Mouse (Mus musculus) neural tube, embryonic 11.5 days (tissue): ENCODE measurements at regions not wholly inside any gene's neighbourhood (a gene's known extent, or its start where the extent isn't known, plus 50 kb on each side); places are given as distances from the start of the nearest gene placed in this dataset.

Source experiments
- ATAC-seq: fragments of 200-750 bp; cut with Nextera tagmentation; 2 replicates; pipeline ENCODE4 v1.8.0; 2017; ENCODE audit warnings: moderate number of reproducible peaks, mild to moderate bottlenecking, moderate TSS enrichment, moderate library complexity; ENCODE audit not compliant: insufficient read depth, low FRiP score, low TSS enrichment
- DNase-seq: peaks from one replicate; pipeline ENCODE4 v3.0.0-alpha.2; 2015; ENCODE audit warnings: low spot score
- H3K27ac ChIP-seq: fragments of 300-500 bp; sonication (generic); 2 replicates; pipeline ENCODE4 v1.5.1; 2014; ENCODE audit warnings: low read depth, mild to moderate bottlenecking, low read length
- H3K27me3 ChIP-seq: fragments of 300-500 bp; sonication (generic); 2 replicates; pipeline ENCODE4 v1.6.1; 2014; ENCODE audit warnings: mild to moderate bottlenecking, low read length, mixed read lengths; ENCODE audit not compliant: control insufficient read depth, insufficient read depth
- H3K36me3 ChIP-seq: fragments of 300-500 bp; sonication (generic); 2 replicates; pipeline ENCODE4 v1.6.1; 2014; ENCODE audit warnings: mild to moderate bottlenecking, low read length, moderate library complexity, mixed read lengths; ENCODE audit not compliant: control insufficient read depth, insufficient read depth
- H3K4me1 ChIP-seq: fragments of 300-500 bp; sonication (generic); 2 replicates; pipeline ENCODE4 v1.6.1; 2014; ENCODE audit warnings: low read length, mixed read lengths; ENCODE audit not compliant: control insufficient read depth, insufficient read depth
- H3K4me2 ChIP-seq: fragments of 300-500 bp; sonication (generic); 2 replicates; pipeline ENCODE4 v1.6.1; 2014; ENCODE audit warnings: low read depth, mild to moderate bottlenecking, moderate library complexity
- H3K4me3 ChIP-seq: fragments of 300-500 bp; sonication (generic); 2 replicates; pipeline ENCODE4 v1.5.1; 2014; ENCODE audit warnings: low read depth, low read length
- H3K9ac ChIP-seq: fragments of 300-500 bp; sonication (generic); 2 replicates; pipeline ENCODE4 v1.6.1; 2014; ENCODE audit warnings: mild to moderate bottlenecking, low read length
- H3K9me3 ChIP-seq: fragments of 300-500 bp; sonication (generic); 2 replicates; pipeline ENCODE4 v1.6.1; 2016; ENCODE audit warnings: low read length; ENCODE audit not compliant: control insufficient read depth
- WGBS: fragments of 180-500 bp; shearing (Covaris S2); extraction: QIAGEN DNeasy Blood & Tissue Kit; methylation state at CpG from one replicate; pipeline ENCODE4 v1.1.7; 2014; 5-methylcytosine and 5-hydroxymethylcytosine counted together

GRCm38 (mm10) chr6:31319431-31319830 lies 79.1 kb upstream of the Mkln1 start:
- Histone ChIP-seq H3K4me3 (no peak overlapping the region), H3K9ac (no peak overlapping the region), H3K4me2 (no peak overlapping the region), H3K27me3 (no peaks in the 10 kb centered on the region), H3K27ac (no peak overlapping the region), H3K9me3 (no peaks in the 10 kb centered on the region), H3K36me3 (no peaks in the 10 kb centered on the region), H3K4me1 (no peaks in the 10 kb centered on the region)
- WGBS, result 70% methylated on average over 2 of the region's 2 CpGs
- DNase-seq, result no peak
- ATAC-seq, result no peak

DNA sequence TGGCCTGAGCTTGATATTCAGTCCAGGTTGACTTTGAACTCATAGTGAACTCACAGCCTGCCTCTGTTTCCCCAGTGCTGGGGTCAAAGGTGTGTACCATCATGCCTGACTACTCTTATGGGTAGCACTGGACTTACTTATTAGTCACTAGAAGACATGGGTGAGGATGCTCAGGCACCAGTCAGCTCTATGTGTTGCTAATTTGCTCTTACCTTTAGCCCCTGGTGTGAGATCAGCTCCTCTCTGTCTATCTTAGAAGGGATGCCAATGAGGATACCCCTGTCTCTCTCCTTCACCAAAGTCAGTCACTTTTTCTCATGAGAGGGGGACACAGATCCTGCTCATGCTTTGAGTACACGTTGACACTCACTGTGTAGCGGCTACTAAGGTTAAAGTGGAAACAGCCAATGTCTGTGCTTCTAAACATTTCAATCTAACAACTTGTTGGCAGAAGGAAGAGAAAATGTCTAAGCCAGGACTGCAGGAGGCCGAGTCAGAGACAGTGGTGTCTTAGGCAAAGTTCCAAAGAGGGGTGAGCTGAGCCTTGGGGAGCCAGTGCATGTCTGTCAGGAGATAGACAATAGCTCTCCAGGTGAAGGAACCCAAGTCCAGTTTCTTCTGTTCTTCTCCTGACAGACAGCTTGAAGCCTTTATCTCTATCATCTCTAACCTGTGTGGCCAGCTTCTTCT lies 78.2 kb upstream of the Mkln1 start:
- ATAC-seq (no peak), DNase-seq (no peak)
- H3K4me1 ChIP-seq, result no peaks in the 10 kb centered on the region
- 73% methylated on average over 3 of the region's 3 CpGs for WGBS
- no peaks in the 10 kb centered on the region for H3K9me3 ChIP-seq
- no peak overlapping the region for H3K4me3 ChIP-seq
- no peak overlapping the region for H3K9ac ChIP-seq
- no peak overlapping the region for H3K4me2 ChIP-seq
- no peaks in the 10 kb centered on the region for H3K27me3 ChIP-seq
- no peak overlapping the region for H3K27ac ChIP-seq
- no peaks in the 10 kb centered on the region for H3K36me3 ChIP-seq

DNA sequence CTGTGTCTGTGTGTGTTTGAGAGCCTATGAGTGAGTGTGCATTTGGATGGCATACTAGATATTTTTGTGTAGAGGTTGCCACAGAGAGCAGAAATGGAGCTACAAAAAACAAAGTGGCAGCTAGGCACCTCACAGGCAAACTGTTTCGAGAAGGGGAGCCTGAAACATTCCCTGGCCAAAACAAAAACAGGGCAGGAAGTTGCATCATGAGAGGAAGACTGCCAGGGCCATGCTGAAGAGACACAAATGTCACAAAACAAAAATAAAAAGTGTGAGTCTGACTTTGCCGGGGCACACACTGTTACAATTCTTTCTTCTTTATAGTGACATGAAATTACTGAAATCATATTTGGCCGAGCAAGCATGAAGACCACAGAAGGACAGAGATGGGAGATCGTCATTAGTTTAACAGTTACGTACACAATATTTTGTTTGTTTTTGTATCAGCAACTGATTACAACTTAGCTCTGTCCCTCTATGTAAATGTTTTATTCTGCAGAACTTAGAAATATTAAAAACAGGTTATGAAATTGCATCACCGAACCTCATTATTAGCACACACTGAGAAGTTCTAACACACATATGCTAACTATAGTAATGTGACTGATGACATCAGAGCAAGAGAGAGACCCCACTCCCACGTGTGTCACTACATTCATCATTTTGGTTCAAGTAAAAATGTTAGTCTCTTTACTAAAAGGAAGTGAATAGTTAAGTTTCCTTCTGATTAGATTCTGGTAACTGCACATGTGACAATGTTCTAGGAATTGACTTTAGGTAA lies 77.3 kb upstream of the Mkln1 start:
- no peaks in the 10 kb centered on the region for H3K27me3 ChIP-seq
- no peaks in the 10 kb centered on the region for H3K36me3 ChIP-seq
- ATAC-seq (no peak), DNase-seq (no peak)
- H3K9ac ChIP-seq, result no peak overlapping the region
- no peaks in the 10 kb centered on the region for H3K4me1 ChIP-seq
- WGBS, result 84% methylated on average over 7 of the region's 7 CpGs
- H3K4me3 ChIP-seq, result no peak overlapping the region
- no peaks in the 10 kb centered on the region for H3K9me3 ChIP-seq
- no peak overlapping the region for H3K4me2 ChIP-seq
- no peak overlapping the region for H3K27ac ChIP-seq

DNA sequence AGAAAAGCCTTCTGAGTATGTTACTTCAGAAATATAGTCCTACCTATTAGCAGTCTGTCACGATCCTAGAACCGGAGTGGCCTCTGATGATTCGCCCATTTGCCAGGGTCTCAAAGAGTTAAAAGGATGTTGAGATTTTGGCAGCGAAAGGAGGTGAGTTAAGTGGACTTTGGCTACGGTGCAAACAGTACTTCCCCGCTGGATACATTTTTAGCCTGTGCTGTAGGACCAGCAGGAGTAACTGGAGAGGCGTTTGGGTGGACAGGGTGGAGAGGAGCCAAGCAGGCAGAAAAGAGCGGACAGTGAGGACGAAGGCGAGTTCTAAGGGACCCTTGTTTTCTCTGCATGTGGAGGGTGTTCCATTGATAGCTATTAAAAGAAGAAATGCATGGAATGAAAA lies 76.6 kb upstream of the Mkln1 start:
- DNase-seq, result no peak
- no peak for ATAC-seq
- 72% methylated on average over 10 of the region's 10 CpGs for WGBS

DNA sequence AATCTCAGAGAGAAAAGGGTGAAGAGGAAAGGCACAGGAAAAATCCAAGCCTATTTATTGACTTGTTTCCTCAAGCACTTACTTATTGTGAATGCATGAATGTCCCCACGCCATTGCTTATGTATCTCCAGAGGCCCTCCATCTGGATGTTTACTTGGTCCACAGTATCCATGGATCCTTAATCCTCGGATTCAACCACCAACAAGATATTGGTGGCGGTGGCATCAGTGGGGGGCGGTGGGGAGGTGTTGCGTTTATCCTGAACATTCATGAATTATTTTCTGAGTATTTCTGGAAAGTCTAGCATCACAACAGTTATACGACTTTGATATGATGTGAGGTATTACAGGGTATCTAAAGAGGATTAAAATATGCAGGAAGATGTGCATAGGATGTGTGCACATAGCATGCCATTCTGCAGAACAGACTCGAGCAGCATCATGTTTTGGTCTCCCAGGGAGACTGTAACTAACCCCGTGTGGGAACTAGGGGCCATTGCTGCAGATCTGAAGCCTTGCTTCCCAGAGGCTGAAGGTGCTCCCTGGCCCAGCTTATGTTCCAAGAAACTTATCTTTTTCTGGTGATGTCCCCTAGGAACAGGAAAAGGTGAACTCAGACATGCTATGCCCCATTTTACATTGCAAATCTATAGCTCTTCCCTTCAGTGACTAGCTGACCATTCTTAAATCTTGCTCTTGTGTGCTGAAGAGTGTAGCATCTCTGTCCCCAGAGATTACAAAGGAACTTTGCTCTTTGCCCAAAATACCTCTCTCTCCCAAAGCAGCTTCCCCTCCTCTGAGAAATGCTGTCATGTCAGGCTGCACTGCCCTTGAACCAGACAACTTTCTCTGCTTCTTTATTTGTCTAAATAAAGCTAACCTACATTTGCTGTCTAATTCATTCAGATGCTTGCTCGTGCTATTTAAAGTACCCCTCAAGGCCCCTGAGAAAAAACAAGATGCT lies 75.0 kb upstream of the Mkln1 start:
- Histone ChIP-seq H3K36me3 (no peaks in the 10 kb centered on the region), H3K9ac (no peak overlapping the region), H3K4me1 (no peaks in the 10 kb centered on the region), H3K27me3 (no peaks in the 10 kb centered on the region), H3K9me3 (no peaks in the 10 kb centered on the region), H3K27ac (no peak overlapping the region), H3K4me3 (no peak overlapping the region), H3K4me2 (no peak overlapping the region)
- ATAC-seq (no peak), DNase-seq (no peak)
- WGBS, result 76% methylated on average over 9 of the region's 9 CpGs

More for the DNA sequence above, 76.6 kb upstream of the Mkln1 start:
- H3K27ac ChIP-seq, result no peak overlapping the region
- no peaks in the 10 kb centered on the region for H3K36me3 ChIP-seq
- H3K27me3 ChIP-seq, result no peaks in the 10 kb centered on the region
- no peak overlapping the region for H3K9ac ChIP-seq
- H3K4me2 ChIP-seq, result no peak overlapping the region
- H3K4me3 ChIP-seq, result no peak overlapping the region
- no peaks in the 10 kb centered on the region for H3K4me1 ChIP-seq
- no peaks in the 10 kb centered on the region for H3K9me3 ChIP-seq

GRCm38 (mm10) chr6:31324717-31325116 lies 73.8 kb upstream of the Mkln1 start:
- no peak overlapping the region for H3K9ac ChIP-seq
- 58% methylated on average over 6 of the region's 6 CpGs for WGBS
- ATAC-seq (no peak), DNase-seq (no peak)
- no peaks in the 10 kb centered on the region for H3K9me3 ChIP-seq
- no peak overlapping the region for H3K4me3 ChIP-seq
- H3K4me2 ChIP-seq, result no peak overlapping the region
- H3K27me3 ChIP-seq, result no peaks in the 10 kb centered on the region
- H3K36me3 ChIP-seq, result no peaks in the 10 kb centered on the region
- H3K4me1 ChIP-seq, result no peaks in the 10 kb centered on the region
- H3K27ac ChIP-seq, result no peak overlapping the region

GRCm38 (mm10) chr6:31325621-31326020 lies 72.9 kb upstream of the Mkln1 start:
- no peaks in the 10 kb centered on the region for H3K9me3 ChIP-seq
- ATAC-seq, result no peak
- no peak overlapping the region for H3K9ac ChIP-seq
- no peaks in the 10 kb centered on the region for H3K27me3 ChIP-seq
- WGBS, result 76% methylated on average over 1 of the region's 1 CpGs
- no peak overlapping the region for H3K27ac ChIP-seq
- no peaks in the 10 kb centered on the region for H3K4me1 ChIP-seq
- DNase-seq, result no peak
- H3K4me2 ChIP-seq, result no peak overlapping the region
- no peak overlapping the region for H3K4me3 ChIP-seq
- no peaks in the 10 kb centered on the region for H3K36me3 ChIP-seq

- ATAC-seq, result no peak
- Histone ChIP-seq H3K4me3 (no peak overlapping the region), H3K36me3 (no peaks in the 10 kb centered on the region), H3K9me3 (no peaks in the 10 kb centered on the region), H3K27ac (no peak overlapping the region), H3K4me1 (no peaks in the 10 kb centered on the region), H3K9ac (no peak overlapping the region), H3K4me2 (no peak overlapping the region), H3K27me3 (no peaks in the 10 kb centered on the region)
- no peak for DNase-seq
- 88% methylated on average over 7 of the region's 7 CpGs for WGBS
Measured at GRCm38 (mm10) chr6:31330327-31330726, 68.2 kb upstream of the Mkln1 start.
